Mouse (Mus musculus): ENCODE measurements at regions not wholly inside any gene's neighbourhood (a gene's known extent, or its start where the extent isn't known, plus 50 kb on each side); places are given as distances from the start of the nearest gene placed in this dataset.

DNA sequence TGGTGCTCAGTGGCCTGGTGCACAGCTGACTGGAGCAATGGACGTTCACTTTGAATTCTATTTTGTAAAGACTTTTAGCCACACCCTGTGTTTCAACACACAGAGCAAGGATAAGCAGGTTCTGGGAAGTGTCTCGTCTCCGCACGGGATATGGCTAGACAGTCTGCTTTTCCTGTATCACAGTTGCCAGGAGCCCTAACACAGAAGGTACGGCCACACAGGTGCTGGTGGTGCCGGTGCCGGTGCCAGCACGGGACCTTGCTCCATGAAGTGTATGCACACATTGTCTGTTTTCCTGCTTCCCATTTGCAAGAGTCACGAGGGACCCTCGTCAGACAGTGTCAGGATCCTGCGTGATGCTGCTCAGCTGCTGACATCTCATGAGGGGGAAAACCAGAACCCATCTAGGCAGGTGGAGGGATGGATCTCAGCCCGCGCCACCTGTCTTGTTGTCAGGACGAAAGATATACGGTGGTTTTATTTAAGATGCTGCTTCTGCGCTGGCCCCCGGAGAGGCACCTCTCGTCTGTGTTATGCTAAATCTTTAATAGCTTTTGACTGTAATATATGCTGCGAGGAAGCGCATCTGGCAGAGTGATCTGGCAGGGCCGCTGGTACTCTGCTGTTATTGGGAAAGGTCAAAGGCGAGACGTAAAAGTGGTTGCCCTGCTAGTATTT is 64.4 kb upstream of the Hdac4 start:
- Histone ChIP-seq H3K27me3 (ENCODE audit: insufficient read depth, poor library complexity, severe bottlenecking) (peaks cover 5% of the 10 kb centered on the region; the same call in 1 of the 2 replicates), H3K4me1 (peaks cover 6% of the 10 kb centered on the region; the same call in 1 of the 2 replicates), H3K9me3 (no peaks in the 10 kb centered on the region), H3K27ac (no peak overlapping the region), H3K36me3 (no peaks in the 10 kb centered on the region), H3K4me3 (no peak overlapping the region)
- DNase-seq (ENCODE audit: low spot score) = no peak
- WGBS = 83% methylated on average over 23 of the region's 23 CpGs

- Histone ChIP-seq H3K4me3 (no peak overlapping the region), H3K36me3 (no peaks in the 10 kb centered on the region), H3K27me3 (ENCODE audit: insufficient read depth, poor library complexity, severe bottlenecking) (peaks cover 5% of the 10 kb centered on the region; the same call in 1 of the 2 replicates), H3K27ac (no peak overlapping the region), H3K9me3 (no peaks in the 10 kb centered on the region), H3K4me1 (0 out of 2 replicates have a peak, but pooled peaks cover 3% of the 10 kb centered on the region)
- DNase-seq (ENCODE audit: low spot score) = no peak
Observed at GRCm38 (mm10) chr1:92258026-92258425, 62.5 kb upstream of the Hdac4 start.

DNA sequence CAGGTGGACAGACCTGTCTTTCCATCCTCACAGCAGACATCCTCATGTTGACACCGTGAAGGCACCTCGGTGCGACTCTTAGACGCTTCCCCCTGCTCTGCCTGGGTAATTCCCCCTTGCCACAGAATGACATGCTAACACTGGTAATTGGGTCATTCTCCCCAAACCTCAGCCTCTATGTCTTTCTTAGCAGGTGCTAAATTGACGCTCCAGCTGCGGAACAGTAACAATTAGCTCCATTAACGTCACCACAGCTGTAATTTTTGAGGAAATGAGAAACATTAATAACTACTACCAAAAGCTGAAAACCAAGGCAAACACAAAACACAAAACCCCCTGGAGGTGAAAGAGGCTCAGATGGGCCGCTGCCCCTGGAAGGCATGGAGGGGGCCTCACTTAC is 57.6 kb upstream of the Hdac4 start:
- Histone ChIP-seq H3K9me3 (no peaks in the 10 kb centered on the region), H3K4me3 (no peak overlapping the region), H3K27me3 (ENCODE audit: insufficient read depth, poor library complexity, severe bottlenecking) (peaks cover 15% of the 10 kb centered on the region), H3K36me3 (no peaks in the 10 kb centered on the region), H3K4me1 (peaks cover 13% of the 10 kb centered on the region), H3K27ac (no peak overlapping the region)
- 89% methylated on average over 8 of the region's 8 CpGs for WGBS
- no peak for DNase-seq (ENCODE audit: low spot score)

DNA sequence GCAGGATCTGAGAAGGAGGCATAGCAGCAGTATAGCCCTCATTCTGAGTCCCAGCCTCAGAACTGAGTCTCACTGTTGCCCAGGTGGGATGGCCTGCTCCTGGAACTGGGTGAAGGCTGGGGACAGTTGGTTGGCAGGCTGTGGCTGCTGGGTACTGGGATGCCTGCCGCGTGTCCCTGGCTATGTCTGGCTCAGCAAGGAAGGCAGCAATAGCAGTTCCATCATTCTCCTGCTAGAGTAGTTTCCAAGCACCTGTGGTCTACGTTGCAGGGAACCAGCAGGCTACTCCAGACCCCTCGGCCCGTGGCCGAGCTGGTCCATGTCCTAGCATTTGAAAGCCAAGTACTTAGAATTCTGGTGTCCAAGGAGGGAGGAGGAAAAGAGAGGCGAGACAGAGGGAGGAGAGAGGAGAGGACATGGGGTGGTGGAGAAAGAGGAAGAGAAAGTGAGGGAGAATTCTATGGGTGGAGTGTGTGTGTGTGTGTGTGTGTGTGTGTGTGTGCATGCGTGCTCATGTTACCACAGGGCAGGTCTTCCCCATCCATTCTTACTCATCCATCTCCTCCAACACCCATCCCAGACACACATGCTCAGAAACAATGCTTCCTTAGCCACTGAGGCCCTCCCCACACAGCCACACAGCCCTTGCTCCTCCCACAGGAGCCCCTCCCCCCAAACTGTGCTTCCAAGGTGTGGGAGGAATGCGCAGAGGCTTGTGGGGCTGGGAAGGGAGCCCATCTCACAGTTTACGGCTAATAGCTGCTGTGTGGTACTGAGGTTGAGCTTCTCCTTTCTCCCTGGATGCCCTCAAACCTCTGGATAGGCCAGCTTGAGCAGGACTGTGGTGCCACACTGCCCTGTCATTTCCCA is 55.3 kb upstream of the Hdac4 start:
- DNase-seq (ENCODE audit: low spot score) = no peak
- peaks cover 11% of the 10 kb centered on the region for H3K27me3 ChIP-seq (ENCODE audit: insufficient read depth, poor library complexity, severe bottlenecking)

More for the DNA sequence above, 55.3 kb upstream of the Hdac4 start:
- Histone ChIP-seq H3K36me3 (no peaks in the 10 kb centered on the region), H3K9me3 (no peaks in the 10 kb centered on the region), H3K27ac (no peak overlapping the region), H3K4me1 (peaks cover 21% of the 10 kb centered on the region), H3K4me3 (no peak overlapping the region)
- 68% methylated on average over 10 of the region's 10 CpGs for WGBS

Measured in heart, embryonic 10.5 days (tissue).